Mouse (Mus musculus): ENCODE measurements at regions not wholly inside any gene's neighbourhood (a gene's known extent, or its start where the extent isn't known, plus 50 kb on each side); places are given as distances from the start of the nearest gene placed in this dataset.

- TF ChIP-seq CTCF (conservative IDR thresholded peaks at IDR 0.05; ENCODE audit: insufficient read depth, insufficient read length, low read depth, low read length) = no peak
- TF ChIP-seq POLR2A (IDR thresholded peaks at IDR 0.05; ENCODE audit: low read depth, low read length) = no peak
These were observed 189.0 kb upstream of the Dnajc19 start for GRCm38 (mm10) chr3:34270154-34270553.
